Mouse (Mus musculus) midbrain, postnatal 0 days (tissue): Measurements from ENCODE around the gene Zdhhc13. TPM values are rescaled to one million over a fixed set of nuclear protein-coding genes. Genes with fewer than 3 reads are reported as not detected.
A peak's percentile ranks its signal among the peaks of the same experiment; 100 is the strongest.

Experiments used
- ATAC-seq: fragments of 200-750 bp; cut with Nextera tagmentation; 2 replicates; pipeline ENCODE4 v1.8.0; 2017; ENCODE audit warnings: moderate number of reproducible peaks, mild to moderate bottlenecking, moderate TSS enrichment, moderate library complexity; ENCODE audit not compliant: low FRiP score
- DNase-seq: peaks from one replicate; pipeline ENCODE4 v3.0.0-alpha.2; 2015; ENCODE audit warnings: low spot score
- H3K27ac ChIP-seq: fragments of 300-500 bp; sonication (generic); 2 replicates; pipeline ENCODE4 v1.5.1; 2014; ENCODE audit warnings: low read depth, mild to moderate bottlenecking, low read length, mixed read lengths
- H3K27me3 ChIP-seq: fragments of 300-500 bp; sonication (generic); 2 replicates; pipeline ENCODE4 v1.6.1; 2014; ENCODE audit warnings: low read length, control low read depth, mixed read lengths; ENCODE audit not compliant: insufficient read depth
- H3K36me3 ChIP-seq: fragments of 300-500 bp; sonication (generic); 2 replicates; pipeline ENCODE4 v1.6.1; 2014; ENCODE audit warnings: low read length, control low read depth, mixed read lengths; ENCODE audit not compliant: insufficient read depth
- H3K4me1 ChIP-seq: fragments of 300-500 bp; sonication (generic); 2 replicates; pipeline ENCODE4 v1.6.1; 2014; ENCODE audit warnings: mild to moderate bottlenecking, control low read depth, antibody characterized with exemption, low read length, mixed read lengths; ENCODE audit not compliant: insufficient read depth
- H3K4me2 ChIP-seq: fragments of 300-500 bp; sonication (generic); 2 replicates; pipeline ENCODE4 v1.6.1; 2014; ENCODE audit warnings: low read depth, mild to moderate bottlenecking, low read length, mixed read lengths; ENCODE audit not compliant: poor library complexity, severe bottlenecking
- H3K4me3 ChIP-seq: fragments of 300-500 bp; sonication (generic); 2 replicates; pipeline ENCODE4 v1.5.1; 2014; ENCODE audit warnings: low read depth, mild to moderate bottlenecking, low read length, moderate library complexity
- H3K9ac ChIP-seq: fragments of 300-500 bp; sonication (generic); replicated peaks from 2 replicates; pipeline ENCODE4 v1.6.1; 2014; ENCODE audit warnings: mild to moderate bottlenecking, low read length, moderate library complexity, mixed read lengths; ENCODE audit not compliant: poor library complexity, severe bottlenecking
- H3K9me3 ChIP-seq: fragments of 300-500 bp; sonication (generic); 2 replicates; pipeline ENCODE4 v1.6.1; 2016; ENCODE audit warnings: low read length, control low read depth
- CTCF ChIP-seq: IDR thresholded peaks from 2 replicates; pipeline ENCODE4 v1.5.1; 2016; ENCODE audit warnings: antibody characterized with exemption, mild to moderate bottlenecking
- whole genome bisulfite sequencing: fragments of 180-500 bp; shearing (Covaris S2); extraction: QIAGEN DNeasy Blood & Tissue Kit; methylation state at CpG from one replicate; pipeline ENCODE4 v1.1.7; 2014; 5-methylcytosine and 5-hydroxymethylcytosine counted together
- polyA plus RNA-seq: library from polyadenylated mRNA; unstranded; fragments of >200 nt; fragmentation: Nextera tagmentation; extraction: Ambion mirVana; gene quantifications from 2 replicates; pipeline ENCODE4 v1.2.1, GENCODE M21; 2015
- total RNA-seq: library from RNA; depleted of rRNA; stranded (reverse); fragments of >200 nt; gene quantifications from 2 replicates; pipeline ENCODE4 v1.2.3, GENCODE M21; 2014

Gene Zdhhc13
- total and polyA plus RNA-seq, 2 experiments from 2014 or later: 21.2 to 43.0 TPM

GRCm38 (mm10) chr7:48847820-48848650 is 59.2 kb downstream of the Zdhhc13 start, which contains the start of gene Csrp3:
Gene Csrp3 (minus strand): TSS chr7:48848033.
- Histone ChIP-seq H3K4me2 (no peak within 1 kb of the TSS), H3K4me1 (no peaks in the 10 kb centered on the region), H3K27ac (no peak within 1 kb of the TSS), H3K9me3 (no peaks in the 10 kb centered on the region), H3K27me3 (no peaks in the 10 kb centered on the region), H3K9ac (no peak within 1 kb of the TSS), H3K4me3 (no peak within 1 kb of the TSS), H3K36me3 (no peaks in the 10 kb centered on the region)
- ATAC-seq (no peak), DNase-seq (no peak)
- WGBS: 40% methylated on average over 11 of the region's 11 CpGs
- no peak for TF ChIP-seq CTCF

DNA sequence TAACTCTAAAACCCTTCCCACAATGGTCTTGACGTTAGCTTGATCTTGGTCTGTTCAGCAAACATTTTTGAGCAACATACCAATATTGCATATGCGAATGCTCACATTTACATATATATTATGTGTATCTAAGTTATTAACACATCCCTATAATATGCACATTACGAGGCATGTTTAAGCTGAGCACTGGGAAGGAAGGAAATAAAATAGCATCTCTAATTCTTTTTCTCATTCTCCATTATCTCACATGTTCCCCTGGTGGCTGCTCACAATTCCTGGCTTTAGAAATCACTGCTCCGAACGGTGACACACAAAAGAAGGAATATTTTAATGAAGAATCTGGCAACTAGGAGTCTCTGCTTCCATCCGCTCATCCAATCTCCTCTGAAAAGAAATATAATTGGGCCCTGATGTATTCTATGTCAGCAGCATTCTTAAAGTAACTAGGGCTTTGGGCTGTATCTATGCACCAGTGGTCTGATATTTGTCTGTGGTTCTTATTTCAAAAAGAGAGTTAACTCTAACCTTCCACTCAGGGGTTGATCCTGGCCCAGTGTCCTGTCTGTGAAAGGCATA is 62.8 kb downstream of the Zdhhc13 start:
- 33% methylated on average over 6 of the region's 6 CpGs for WGBS
- Histone ChIP-seq H3K9ac (no peak overlapping the region), H3K4me2 (no peak overlapping the region), H3K4me1 (no peaks in the 10 kb centered on the region), H3K27me3 (no peaks in the 10 kb centered on the region), H3K4me3 (no peak overlapping the region), H3K9me3 (no peaks in the 10 kb centered on the region), H3K27ac (0 out of 2 replicates have a peak overlapping the region, but pooled peaks have one; percentile 43), H3K36me3 (no peaks in the 10 kb centered on the region)
- peak; percentile 65 for ATAC-seq
- peak; percentile 16 for DNase-seq
- peak; percentile 47 for TF ChIP-seq CTCF

- DNase-seq (no peak), ATAC-seq (no peak)
- no peaks in the 10 kb centered on the region for H3K9me3 ChIP-seq
- TF ChIP-seq CTCF: no peak
- H3K4me3 ChIP-seq: no peak overlapping the region
- no peak overlapping the region for H3K4me2 ChIP-seq
- H3K36me3 ChIP-seq: no peaks in the 10 kb centered on the region
- H3K9ac ChIP-seq: no peak overlapping the region
- H3K4me1 ChIP-seq: no peaks in the 10 kb centered on the region
- WGBS: 89% methylated on average over 13 of the region's 13 CpGs
- no peak overlapping the region for H3K27ac ChIP-seq
- H3K27me3 ChIP-seq: no peaks in the 10 kb centered on the region
Measured at GRCm38 (mm10) chr7:48853496-48853895, 64.7 kb downstream of the Zdhhc13 start.

GRCm38 (mm10) chr7:48855461-48855860 is 66.7 kb downstream of the Zdhhc13 start:
- Histone ChIP-seq H3K9me3 (no peaks in the 10 kb centered on the region), H3K9ac (no peak overlapping the region), H3K27ac (no peak overlapping the region), H3K27me3 (no peaks in the 10 kb centered on the region), H3K4me3 (no peak overlapping the region), H3K4me1 (no peaks in the 10 kb centered on the region), H3K4me2 (no peak overlapping the region), H3K36me3 (no peaks in the 10 kb centered on the region)
- ATAC-seq (no peak), DNase-seq (no peak)
- WGBS: 95% methylated on average over 3 of the region's 3 CpGs
- no peak for TF ChIP-seq CTCF

DNA sequence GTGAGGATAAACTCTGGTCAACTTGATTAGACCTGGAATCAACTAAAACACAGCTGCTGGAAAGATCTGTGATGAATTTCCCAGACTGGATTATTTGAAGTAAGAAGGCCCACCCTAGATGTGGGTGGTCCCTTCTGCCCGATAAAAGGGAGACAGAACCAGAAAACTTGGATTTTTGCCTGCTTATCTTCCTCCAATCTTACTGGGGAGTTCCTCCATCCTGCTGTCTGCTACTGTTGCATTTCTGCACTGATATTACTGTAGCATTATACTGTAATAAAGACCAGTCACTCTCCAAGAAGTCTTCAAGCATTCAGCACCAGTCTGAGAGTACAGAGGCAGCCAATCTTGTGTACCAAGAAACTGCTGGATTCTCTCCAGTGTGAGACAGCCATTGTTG is 69.5 kb downstream of the Zdhhc13 start:
- Histone ChIP-seq H3K27ac (no peak overlapping the region), H3K4me3 (no peak overlapping the region), H3K27me3 (no peaks in the 10 kb centered on the region), H3K9ac (no peak overlapping the region), H3K36me3 (no peaks in the 10 kb centered on the region), H3K4me1 (no peaks in the 10 kb centered on the region), H3K4me2 (no peak overlapping the region), H3K9me3 (no peaks in the 10 kb centered on the region)
- no peak for TF ChIP-seq CTCF
- no peak for DNase-seq
- 69% methylated on average over 1 of the region's 1 CpGs for WGBS
- ATAC-seq: no peak

DNA sequence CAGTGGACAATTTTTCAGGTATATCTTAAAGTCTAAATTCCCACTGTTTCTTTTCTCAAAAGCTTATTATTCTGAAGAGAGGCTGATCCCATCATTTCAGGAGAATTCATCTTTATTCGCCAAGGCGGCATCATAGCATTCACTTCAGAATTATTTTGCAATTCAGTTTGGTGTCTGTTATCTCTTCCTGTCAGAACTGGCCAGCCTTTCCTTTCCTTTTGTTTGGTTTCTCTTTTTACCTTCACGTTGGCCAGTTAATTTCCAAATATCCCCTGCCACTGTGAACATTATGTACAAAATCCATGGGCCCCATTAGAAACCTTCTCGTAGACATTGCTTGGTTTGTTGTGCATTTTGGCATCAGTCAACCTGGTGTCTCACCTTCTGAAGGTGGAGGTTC is 70.6 kb downstream of the Zdhhc13 start:
- DNase-seq: no peak
- Histone ChIP-seq H3K9ac (no peak overlapping the region), H3K4me1 (no peaks in the 10 kb centered on the region), H3K4me3 (no peak overlapping the region), H3K27me3 (no peaks in the 10 kb centered on the region), H3K36me3 (no peaks in the 10 kb centered on the region), H3K4me2 (no peak overlapping the region), H3K9me3 (no peaks in the 10 kb centered on the region), H3K27ac (no peak overlapping the region)
- WGBS: 77% methylated on average over 4 of the region's 4 CpGs
- no peak for TF ChIP-seq CTCF
- no peak for ATAC-seq
